Mouse (Mus musculus) kidney, adult 2 months (tissue): ENCODE measurements around the gene Sel1l2. TPM values are rescaled to one million over a fixed set of nuclear protein-coding genes. Genes with fewer than 3 reads are reported as not detected.

ENCODE experiments used
- DNase-seq: peaks from one replicate; pipeline ENCODE4 v3.0.0; 2021
- H3K27ac ChIP-seq: fragments of 200-500 bp; 2 replicates; pipeline ENCODE4 v1.5.1; 2012; ENCODE audit warnings: low read depth, low read length, control low read depth, inconsistent platforms; ENCODE audit not compliant: insufficient read depth
- H3K27me3 ChIP-seq: fragments of 200-500 bp; replicated peaks from 2 replicates; pipeline ENCODE4 v1.6.1; 2012; ENCODE audit warnings: mild to moderate bottlenecking, moderate library complexity, low read length, inconsistent platforms; ENCODE audit not compliant: control insufficient read depth, insufficient read depth
- H3K36me3 ChIP-seq: fragments of 200-500 bp; 2 replicates; pipeline ENCODE4 v1.6.1; 2012; ENCODE audit warnings: mild to moderate bottlenecking, moderate library complexity, low read length, inconsistent platforms; ENCODE audit not compliant: control insufficient read depth, insufficient read depth
- H3K4me1 ChIP-seq: fragments of 200-500 bp; 2 replicates; pipeline ENCODE4 v1.6.1; 2011; ENCODE audit warnings: low read length; ENCODE audit not compliant: control insufficient read depth, insufficient read depth
- H3K4me3 ChIP-seq: fragments of 200-500 bp; 2 replicates; pipeline ENCODE4 v1.5.1; 2011; ENCODE audit warnings: mild to moderate bottlenecking, low read depth, low read length, control low read depth; ENCODE audit not compliant: insufficient read depth
- CTCF ChIP-seq: fragments of 200-500 bp; conservative IDR thresholded peaks from 2 replicates; pipeline ENCODE4 v1.5.1; 2011; ENCODE audit warnings: low read depth, mild to moderate bottlenecking, control low read depth, low read length, moderate library complexity, mixed read lengths; ENCODE audit not compliant: insufficient read depth, insufficient read length
- POLR2A ChIP-seq: fragments of 200-500 bp; IDR thresholded peaks from one replicate; pipeline ENCODE4 v1.6.1; 2011; ENCODE audit warnings: low read depth, low read length, control low read depth
- WGBS: fragments of 180-500 bp; shearing (Covaris S2); methylation state at CpG from one replicate; pipeline ENCODE4 v1.1.7; 2018; 5-methylcytosine and 5-hydroxymethylcytosine counted together
- polyA plus RNA-seq: library from polyadenylated mRNA; depleted of rRNA; stranded (reverse); fragments of >200 nt; gene quantifications from 2 replicates; pipeline ENCODE4 v1.2.3, GENCODE M21; 2012

Sel1l2 gene
- polyA plus RNA-seq, 1 experiment, result not detected

GRCm38 (mm10) chr2:140255595-140256141 is 133.8 kb downstream of the Sel1l2 start:
- Histone ChIP-seq H3K4me3 (no peak overlapping the region), H3K27ac (no peak overlapping the region), H3K27me3 (no peaks in the 10 kb centered on the region), H3K36me3 (no peaks in the 10 kb centered on the region), H3K4me1 (no peaks in the 10 kb centered on the region)
- DNase-seq, result no peak
- no peak for TF ChIP-seq POLR2A
- TF ChIP-seq CTCF, result no peak
- 84% methylated on average over 2 of the region's 2 CpGs for WGBS

- Histone ChIP-seq H3K36me3 (no peaks in the 10 kb centered on the region), H3K4me1 (no peaks in the 10 kb centered on the region), H3K27ac (no peak overlapping the region), H3K4me3 (no peak overlapping the region), H3K27me3 (no peaks in the 10 kb centered on the region)
- no peak for DNase-seq
- WGBS, result 78% methylated on average over 7 of the region's 7 CpGs
- TF ChIP-seq CTCF (no peak), POLR2A (no peak)
These were observed 135.2 kb downstream of the Sel1l2 start for GRCm38 (mm10) chr2:140254256-140254655.

- DNase-seq, result no peak
- no peaks in the 10 kb centered on the region for H3K36me3 ChIP-seq
- H3K27ac ChIP-seq, result no peak overlapping the region
- H3K27me3 ChIP-seq, result no peaks in the 10 kb centered on the region
- 96% methylated on average over 5 of the region's 5 CpGs for WGBS
- TF ChIP-seq CTCF (no peak), POLR2A (no peak)
- H3K4me1 ChIP-seq, result no peaks in the 10 kb centered on the region
- H3K4me3 ChIP-seq, result no peak overlapping the region
These were observed 146.4 kb downstream of the Sel1l2 start for GRCm38 (mm10) chr2:140243105-140243504.

GRCm38 (mm10) chr2:140242398-140242797 is 147.1 kb downstream of the Sel1l2 start:
- TF ChIP-seq POLR2A, result no peak
- TF ChIP-seq CTCF, result no peak
- Histone ChIP-seq H3K27ac (no peak overlapping the region), H3K27me3 (no peaks in the 10 kb centered on the region), H3K36me3 (no peaks in the 10 kb centered on the region), H3K4me1 (no peaks in the 10 kb centered on the region), H3K4me3 (no peak overlapping the region)
- no peak for DNase-seq
- 85% methylated on average over 5 of the region's 5 CpGs for WGBS

- WGBS, result 58% methylated on average over 6 of the region's 6 CpGs
- Histone ChIP-seq H3K4me3 (no peak overlapping the region), H3K4me1 (no peaks in the 10 kb centered on the region), H3K27ac (no peak overlapping the region), H3K27me3 (no peaks in the 10 kb centered on the region), H3K36me3 (no peaks in the 10 kb centered on the region)
- no peak for TF ChIP-seq POLR2A
- TF ChIP-seq CTCF, result no peak
- no peak for DNase-seq
These were observed 152.3 kb downstream of the Sel1l2 start for GRCm38 (mm10) chr2:140237245-140237644.

GRCm38 (mm10) chr2:140230295-140230694 is 159.2 kb downstream of the Sel1l2 start:
- no peak for TF ChIP-seq POLR2A
- no peak for TF ChIP-seq CTCF
- no peaks in the 10 kb centered on the region for H3K36me3 ChIP-seq
- H3K27ac ChIP-seq, result no peak overlapping the region
- WGBS, result 23% methylated on average over 1 of the region's 1 CpGs
- no peaks in the 10 kb centered on the region for H3K4me1 ChIP-seq
- no peak overlapping the region for H3K4me3 ChIP-seq
- no peaks in the 10 kb centered on the region for H3K27me3 ChIP-seq
- no peak for DNase-seq

GRCm38 (mm10) chr2:140220325-140220724 is 169.2 kb downstream of the Sel1l2 start:
- no peak overlapping the region for H3K4me3 ChIP-seq
- TF ChIP-seq CTCF, result no peak
- no peak for TF ChIP-seq POLR2A
- WGBS, result 73% methylated on average over 8 of the region's 8 CpGs

GRCm38 (mm10) chr2:140215965-140216364 is 173.5 kb downstream of the Sel1l2 start:
- Histone ChIP-seq H3K4me3 (no peak overlapping the region), H3K27ac (no peak overlapping the region), H3K4me1 (no peaks in the 10 kb centered on the region), H3K36me3 (no peaks in the 10 kb centered on the region), H3K27me3 (no peaks in the 10 kb centered on the region)
- 77% methylated on average over 1 of the region's 1 CpGs for WGBS
- TF ChIP-seq POLR2A, result no peak
- TF ChIP-seq CTCF, result no peak
- no peak for DNase-seq

More at GRCm38 (mm10) chr2:140220325-140220724, 169.2 kb downstream of the Sel1l2 start:
- Histone ChIP-seq H3K36me3 (no peaks in the 10 kb centered on the region), H3K27me3 (no peaks in the 10 kb centered on the region), H3K4me1 (no peaks in the 10 kb centered on the region), H3K27ac (no peak overlapping the region)
- no peak for DNase-seq
